Mouse (Mus musculus) heart, adult 8-10 months (tissue): Measurements from ENCODE around the gene Cacna1e. TPM values are rescaled to one million over a fixed set of nuclear protein-coding genes. Genes with fewer than 3 reads are reported as not detected.

ENCODE experiments used
- DNase-seq: peaks from one replicate; pipeline ENCODE4 v3.0.0; 2022; ENCODE audit warnings: low spot score
- total RNA-seq, 4 experiments: library from RNA; stranded (reverse); gene quantifications; 2 replicates each; pipeline ENCODE4 v1.2.4; 2022

Gene Cacna1e
- total RNA-seq, 4 experiments from 2014 or later: 0.20 to 0.34 (median 0.25) TPM

GRCm38 (mm10) chr1:154632886-154633285, 251.4 kb downstream of the Cacna1e start:
- DNase-seq: no peak

GRCm38 (mm10) chr1:154622666-154623653, 261.3 kb downstream of the Cacna1e start:
- DNase-seq: no peak

- no peak for DNase-seq
Measured at GRCm38 (mm10) chr1:154617743-154618455, 266.4 kb downstream of the Cacna1e start.

GRCm38 (mm10) chr1:154615759-154616158, 268.5 kb downstream of the Cacna1e start:
- DNase-seq: no peak

GRCm38 (mm10) chr1:154608516-154608915, 275.8 kb downstream of the Cacna1e start:
- no peak for DNase-seq

- DNase-seq: no peak
Measured at GRCm38 (mm10) chr1:154607406-154607805, 276.9 kb downstream of the Cacna1e start.

- DNase-seq: no peak
Measured at GRCm38 (mm10) chr1:154605601-154606000, 278.7 kb downstream of the Cacna1e start.

GRCm38 (mm10) chr1:154603781-154604180, 280.5 kb downstream of the Cacna1e start:
- DNase-seq: no peak

GRCm38 (mm10) chr1:154602531-154602930, 281.8 kb downstream of the Cacna1e start:
- DNase-seq: no peak

- DNase-seq: no peak
Measured at GRCm38 (mm10) chr1:154582516-154582915, 301.8 kb downstream of the Cacna1e start.

GRCm38 (mm10) chr1:154579929-154580328, 304.4 kb downstream of the Cacna1e start:
- no peak for DNase-seq

GRCm38 (mm10) chr1:154578748-154579147, 305.6 kb downstream of the Cacna1e start:
- no peak for DNase-seq

- DNase-seq: no peak
Measured at GRCm38 (mm10) chr1:154576418-154576817, 307.9 kb downstream of the Cacna1e start.

GRCm38 (mm10) chr1:154566026-154566425, 318.3 kb downstream of the Cacna1e start:
- DNase-seq: no peak

- DNase-seq: no peak
Measured at GRCm38 (mm10) chr1:154555811-154556210, 328.5 kb downstream of the Cacna1e start.

GRCm38 (mm10) chr1:154553132-154553531, 331.2 kb downstream of the Cacna1e start:
- no peak for DNase-seq

GRCm38 (mm10) chr1:154537445-154537844, 346.9 kb downstream of the Cacna1e start:
- no peak for DNase-seq

GRCm38 (mm10) chr1:154536763-154537162, 347.5 kb downstream of the Cacna1e start:
- DNase-seq: no peak

GRCm38 (mm10) chr1:154532987-154533940, 351.0 kb downstream of the Cacna1e start:
- DNase-seq: no peak

GRCm38 (mm10) chr1:154529666-154530065, 354.6 kb downstream of the Cacna1e start:
- no peak for DNase-seq

GRCm38 (mm10) chr1:154528803-154529202, 355.5 kb downstream of the Cacna1e start:
- no peak for DNase-seq
